Mouse (Mus musculus): ENCODE results near the gene Spc25. TPM values are rescaled to one million over a fixed set of nuclear protein-coding genes. Genes with fewer than 3 reads are reported as not detected.

Spc25 gene
- polyA plus RNA-seq, 1 experiment from 2014 or later = 280 TPM

DNA sequence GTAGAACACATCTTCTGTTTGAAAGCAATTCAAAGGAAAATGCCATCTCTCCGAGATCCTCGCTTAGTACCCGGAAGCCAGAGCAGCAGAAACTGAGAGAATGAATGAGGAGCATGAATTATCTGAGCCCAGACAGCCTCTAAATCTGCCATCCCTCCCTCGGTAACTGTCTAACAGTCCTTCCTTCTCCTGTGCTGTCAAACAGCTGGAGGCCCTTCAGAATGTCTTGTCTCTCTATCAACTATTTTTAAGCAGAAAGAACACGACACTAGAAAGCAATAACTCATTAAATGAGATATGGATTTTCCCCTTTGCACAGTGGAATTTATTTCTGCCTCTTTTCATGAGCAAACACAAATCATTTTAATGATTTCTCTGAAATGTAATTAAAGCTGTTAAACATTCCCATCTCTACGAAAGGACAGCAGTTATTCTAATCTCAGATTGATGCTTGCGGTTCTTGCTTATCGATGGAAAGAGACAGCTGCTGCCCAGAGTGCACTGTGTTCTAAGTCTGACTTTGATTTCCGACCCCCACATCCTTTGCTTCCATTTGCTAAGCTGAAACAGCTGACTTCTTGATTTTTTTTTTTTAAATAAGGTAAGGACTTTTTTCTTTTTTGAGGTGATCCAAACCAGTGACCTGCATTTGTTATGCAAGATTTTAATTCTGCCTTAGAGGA lies 35.5 kb downstream of the Spc25 start:
- H3K4me1 ChIP-seq (replicated peaks; ENCODE audit: control insufficient read depth, insufficient read depth, low read length) = no peaks in the 10 kb centered on the region
- no peaks in the 10 kb centered on the region for H3K36me3 ChIP-seq (ENCODE audit: control insufficient read depth, insufficient read depth, low read length)
- no peak overlapping the region for H3K9ac ChIP-seq (ENCODE audit: low read length)
- no peaks in the 10 kb centered on the region for H3K27me3 ChIP-seq (ENCODE audit: control insufficient read depth, insufficient read depth, low read length)
- WGBS = 90% methylated on average over 9 of the region's 9 CpGs
- no peak overlapping the region for H3K27ac ChIP-seq (ENCODE audit: low read depth, low read length)
- H3K4me3 ChIP-seq (ENCODE audit: low read depth, low read length) = no peak overlapping the region
- DNase-seq (ENCODE audit: low spot score) (no peak), ATAC-seq (replicated peaks; ENCODE audit: low FRiP score) (no peak)
- no peak overlapping the region for H3K4me2 ChIP-seq (ENCODE audit: low read depth, low read length, severe bottlenecking)
- H3K9me3 ChIP-seq (ENCODE audit: control insufficient read depth, low read length) = no peaks in the 10 kb centered on the region

DNA sequence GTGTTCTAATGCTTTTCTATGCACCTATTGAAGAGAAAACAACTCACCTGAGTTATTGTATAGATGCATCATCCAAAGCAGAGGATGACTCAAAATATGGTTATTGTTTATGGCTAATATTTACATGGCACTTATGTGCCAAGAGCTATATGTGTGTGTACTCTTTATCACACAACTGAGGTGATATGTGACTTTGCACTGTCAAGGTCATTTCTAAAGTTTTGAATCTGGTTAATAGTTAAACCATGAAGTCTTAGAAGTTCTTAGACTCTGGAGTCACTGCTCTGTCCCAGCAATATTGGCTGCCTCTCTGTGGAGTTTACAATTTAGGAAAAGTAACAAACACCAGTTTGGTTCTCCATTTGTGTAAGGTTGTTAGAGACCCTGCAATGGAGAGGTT lies 47.1 kb downstream of the Spc25 start:
- Histone ChIP-seq H3K36me3 (ENCODE audit: control insufficient read depth, insufficient read depth, low read length) (no peaks in the 10 kb centered on the region), H3K9ac (ENCODE audit: low read length) (no peak overlapping the region), H3K27ac (ENCODE audit: low read depth, low read length) (no peak overlapping the region), H3K27me3 (ENCODE audit: control insufficient read depth, insufficient read depth, low read length) (no peaks in the 10 kb centered on the region), H3K4me3 (ENCODE audit: low read depth, low read length) (no peak overlapping the region), H3K4me1 (replicated peaks; ENCODE audit: control insufficient read depth, insufficient read depth, low read length) (no peaks in the 10 kb centered on the region), H3K4me2 (ENCODE audit: low read depth, low read length, severe bottlenecking) (no peak overlapping the region), H3K9me3 (ENCODE audit: control insufficient read depth, low read length) (no peaks in the 10 kb centered on the region)
- no peak for DNase-seq (ENCODE audit: low spot score)
- ATAC-seq (replicated peaks; ENCODE audit: low FRiP score) = no peak

DNA sequence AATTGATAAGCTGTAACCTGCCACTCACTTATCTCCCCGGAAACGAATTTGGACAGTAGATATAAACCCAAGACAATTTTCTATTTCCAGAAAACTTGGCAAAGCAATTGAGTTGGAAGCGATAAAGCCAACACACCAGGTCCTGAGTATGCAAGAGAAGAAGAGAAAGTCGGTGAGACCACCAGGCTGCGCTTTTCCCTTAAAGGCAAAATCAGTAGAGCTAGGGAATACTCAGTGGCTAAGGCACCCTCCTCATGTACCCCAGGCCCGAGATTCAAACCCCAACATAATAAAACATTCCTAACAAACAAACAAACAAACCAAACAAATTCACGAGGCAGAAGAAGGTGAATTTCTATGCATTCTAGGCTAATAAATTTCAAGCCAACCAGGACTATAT lies 49.7 kb downstream of the Spc25 start:
- Histone ChIP-seq H3K9ac (ENCODE audit: low read length) (no peak overlapping the region), H3K4me1 (replicated peaks; ENCODE audit: control insufficient read depth, insufficient read depth, low read length) (no peaks in the 10 kb centered on the region), H3K36me3 (ENCODE audit: control insufficient read depth, insufficient read depth, low read length) (no peaks in the 10 kb centered on the region), H3K27me3 (ENCODE audit: control insufficient read depth, insufficient read depth, low read length) (no peaks in the 10 kb centered on the region), H3K9me3 (ENCODE audit: control insufficient read depth, low read length) (no peaks in the 10 kb centered on the region), H3K4me2 (ENCODE audit: low read depth, low read length, severe bottlenecking) (no peak overlapping the region), H3K4me3 (ENCODE audit: low read depth, low read length) (no peak overlapping the region), H3K27ac (ENCODE audit: low read depth, low read length) (no peak overlapping the region)
- 76% methylated on average over 7 of the region's 7 CpGs for WGBS
- DNase-seq (ENCODE audit: low spot score) = no peak
- no peak for ATAC-seq (replicated peaks; ENCODE audit: low FRiP score)

DNA sequence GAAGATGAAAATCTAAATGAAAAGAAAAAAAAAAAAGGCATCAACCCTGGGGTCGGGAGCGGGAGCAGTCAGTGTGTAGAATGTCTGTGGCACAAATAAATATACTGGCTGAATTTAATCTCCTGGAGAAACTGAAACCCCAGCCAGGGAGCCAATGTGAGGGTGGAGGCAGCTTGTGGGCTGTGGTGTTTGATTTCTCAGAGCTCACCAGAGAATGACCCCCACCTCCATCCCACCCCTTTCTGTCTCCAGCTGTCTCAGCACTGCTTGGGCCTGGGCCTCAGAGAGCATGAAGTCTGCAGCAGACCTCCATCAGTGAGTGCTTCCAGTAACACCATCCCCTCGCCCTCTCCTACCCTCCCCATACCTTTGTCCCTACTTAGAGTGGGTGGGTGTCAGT lies 50.1 kb downstream of the Spc25 start:
- H3K4me3 ChIP-seq (ENCODE audit: low read depth, low read length) = no peak overlapping the region
- 72% methylated on average over 3 of the region's 3 CpGs for WGBS
- DNase-seq (ENCODE audit: low spot score) = no peak
- no peak for ATAC-seq (replicated peaks; ENCODE audit: low FRiP score)
- H3K27me3 ChIP-seq (ENCODE audit: control insufficient read depth, insufficient read depth, low read length) = no peaks in the 10 kb centered on the region
- H3K4me2 ChIP-seq (ENCODE audit: low read depth, low read length, severe bottlenecking) = no peak overlapping the region
- no peaks in the 10 kb centered on the region for H3K9me3 ChIP-seq (ENCODE audit: control insufficient read depth, low read length)
- no peaks in the 10 kb centered on the region for H3K4me1 ChIP-seq (replicated peaks; ENCODE audit: control insufficient read depth, insufficient read depth, low read length)
- H3K27ac ChIP-seq (ENCODE audit: low read depth, low read length) = no peak overlapping the region
- H3K9ac ChIP-seq (ENCODE audit: low read length) = no peak overlapping the region
- no peaks in the 10 kb centered on the region for H3K36me3 ChIP-seq (ENCODE audit: control insufficient read depth, insufficient read depth, low read length)

DNA sequence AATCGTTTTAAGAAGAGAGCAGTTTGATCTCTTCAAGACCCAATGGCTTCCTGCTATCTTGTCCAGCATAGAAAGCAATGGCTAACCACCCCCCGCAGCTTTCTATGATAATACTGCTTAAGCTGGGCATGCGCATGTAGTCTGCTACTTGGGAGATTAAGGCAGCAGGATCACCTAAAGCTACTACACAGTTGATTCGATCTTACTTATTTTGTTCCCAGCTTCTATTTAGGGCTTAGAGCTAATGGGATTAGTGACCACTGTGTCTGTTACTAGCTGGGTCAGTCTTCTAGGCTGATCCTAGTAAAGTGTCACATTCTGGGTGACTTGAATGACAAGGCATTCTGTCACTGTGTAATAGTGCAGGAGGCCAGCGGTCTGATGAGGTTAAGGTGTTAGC lies 55.2 kb downstream of the Spc25 start:
- H3K4me2 ChIP-seq (ENCODE audit: low read depth, low read length, severe bottlenecking) = no peak overlapping the region
- H3K9ac ChIP-seq (ENCODE audit: low read length) = no peak overlapping the region
- H3K27me3 ChIP-seq (ENCODE audit: control insufficient read depth, insufficient read depth, low read length) = no peaks in the 10 kb centered on the region
- no peaks in the 10 kb centered on the region for H3K36me3 ChIP-seq (ENCODE audit: control insufficient read depth, insufficient read depth, low read length)
- no peak for ATAC-seq (replicated peaks; ENCODE audit: low FRiP score)
- no peak overlapping the region for H3K27ac ChIP-seq (ENCODE audit: low read depth, low read length)
- 29% methylated on average over 5 of the region's 5 CpGs for WGBS
- no peak for DNase-seq (ENCODE audit: low spot score)
- H3K4me1 ChIP-seq (replicated peaks; ENCODE audit: control insufficient read depth, insufficient read depth, low read length) = no peaks in the 10 kb centered on the region
- H3K4me3 ChIP-seq (ENCODE audit: low read depth, low read length) = no peak overlapping the region
- H3K9me3 ChIP-seq (ENCODE audit: control insufficient read depth, low read length) = no peaks in the 10 kb centered on the region

DNA sequence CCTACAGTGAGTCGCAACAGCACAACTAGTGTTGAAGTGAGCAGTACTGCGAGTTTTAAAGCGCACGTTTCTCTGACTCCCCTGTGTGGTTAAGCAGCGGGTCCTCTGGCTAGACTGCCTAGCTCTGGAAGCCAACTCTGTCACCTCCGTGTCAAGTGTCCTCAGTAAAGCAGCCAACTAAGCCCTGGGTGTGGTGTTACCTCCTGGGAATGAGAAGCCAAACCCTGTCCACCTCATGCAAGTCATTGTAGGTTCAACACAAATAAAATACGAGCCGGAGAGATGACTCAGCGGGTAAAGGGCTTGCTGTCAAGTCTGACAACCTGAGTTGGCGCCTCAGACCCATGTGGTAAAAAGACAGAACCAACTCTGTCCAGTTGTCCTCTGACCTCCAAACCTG lies 56.8 kb downstream of the Spc25 start:
- ATAC-seq (replicated peaks; ENCODE audit: low FRiP score) (no peak), DNase-seq (ENCODE audit: low spot score) (no peak)
- H3K36me3 ChIP-seq (ENCODE audit: control insufficient read depth, insufficient read depth, low read length) = no peaks in the 10 kb centered on the region
- no peaks in the 10 kb centered on the region for H3K9me3 ChIP-seq (ENCODE audit: control insufficient read depth, low read length)
- no peak overlapping the region for H3K4me3 ChIP-seq (ENCODE audit: low read depth, low read length)
- no peak overlapping the region for H3K27ac ChIP-seq (ENCODE audit: low read depth, low read length)
- H3K4me2 ChIP-seq (ENCODE audit: low read depth, low read length, severe bottlenecking) = no peak overlapping the region
- WGBS = 91% methylated on average over 10 of the region's 10 CpGs
- H3K27me3 ChIP-seq (ENCODE audit: control insufficient read depth, insufficient read depth, low read length) = no peaks in the 10 kb centered on the region
- H3K9ac ChIP-seq (ENCODE audit: low read length) = no peak overlapping the region
- no peaks in the 10 kb centered on the region for H3K4me1 ChIP-seq (replicated peaks; ENCODE audit: control insufficient read depth, insufficient read depth, low read length)

DNA sequence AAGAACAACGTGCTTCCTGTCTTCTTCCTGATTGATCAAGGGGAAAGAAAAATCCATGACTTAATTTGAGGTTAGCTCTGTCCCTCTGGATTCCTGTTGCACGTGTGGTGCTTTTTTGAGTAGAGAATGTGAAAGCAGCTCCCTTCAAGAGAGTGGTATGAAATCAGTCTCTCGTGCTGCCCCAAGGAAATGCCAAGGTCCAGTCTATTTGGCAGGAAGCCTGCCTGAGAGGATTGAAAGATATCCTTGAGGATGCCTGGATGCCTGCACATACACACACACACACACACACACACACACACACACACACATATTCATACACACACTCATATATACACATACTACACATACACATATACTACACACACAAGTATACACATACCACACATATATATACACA lies 57.3 kb downstream of the Spc25 start:
- no peak for ATAC-seq (replicated peaks; ENCODE audit: low FRiP score)
- Histone ChIP-seq H3K4me1 (replicated peaks; ENCODE audit: control insufficient read depth, insufficient read depth, low read length) (no peaks in the 10 kb centered on the region), H3K27me3 (ENCODE audit: control insufficient read depth, insufficient read depth, low read length) (no peaks in the 10 kb centered on the region), H3K4me2 (ENCODE audit: low read depth, low read length, severe bottlenecking) (no peak overlapping the region), H3K36me3 (ENCODE audit: control insufficient read depth, insufficient read depth, low read length) (no peaks in the 10 kb centered on the region), H3K27ac (ENCODE audit: low read depth, low read length) (no peak overlapping the region), H3K9me3 (ENCODE audit: control insufficient read depth, low read length) (no peaks in the 10 kb centered on the region), H3K9ac (ENCODE audit: low read length) (no peak overlapping the region), H3K4me3 (ENCODE audit: low read depth, low read length) (no peak overlapping the region)
- 81% methylated on average over 3 of the region's 3 CpGs for WGBS
- DNase-seq (ENCODE audit: low spot score) = no peak

Other genes with a start within 250 kb of the Spc25 start
- 0.92 and 1.1 TPM in 2 replicates for gene Nostrin, start 70.4 kb downstream of the Spc25 start, polyA plus RNA-seq (2014; fragmentation: Nextera tagmentation; extraction: Ambion mirVana)
- gene G6pc2, start 4.9 kb upstream of the Spc25 start, polyA plus RNA-seq (2014; fragmentation: Nextera tagmentation; extraction: Ambion mirVana) = not detected in 2 replicates
- gene Abcb11, start 136.4 kb upstream of the Spc25 start, polyA plus RNA-seq (2014; fragmentation: Nextera tagmentation; extraction: Ambion mirVana) = not detected in 2 replicates
- gene Dhrs9, start 174.3 kb upstream of the Spc25 start, polyA plus RNA-seq (2014; fragmentation: Nextera tagmentation; extraction: Ambion mirVana) = not detected in 2 replicates

Data from forebrain, embryonic 11.5 days (tissue).